Mouse (Mus musculus) ES-E14 (cell line): ENCODE measurements around the gene Hal. TPM values are rescaled to one million over a fixed set of nuclear protein-coding genes. Genes with fewer than 3 reads are reported as not detected.

Source experiments
- DNase-seq: peaks from one replicate; pipeline ENCODE4 v3.0.0-alpha.2; 2013; ENCODE audit warnings: low read depth, low spot score
- H3K27ac ChIP-seq: 2 replicates; pipeline ENCODE4 v1.5.1; 2012; ENCODE audit warnings: low read depth, mild to moderate bottlenecking, low read length, moderate library complexity, mixed read lengths; ENCODE audit not compliant: poor library complexity, insufficient read depth, severe bottlenecking
- H3K36me3 ChIP-seq: 2 replicates; pipeline ENCODE4 v1.6.1; 2012; ENCODE audit warnings: mild to moderate bottlenecking, low read length, moderate library complexity, mixed read lengths; ENCODE audit not compliant: control insufficient read depth, poor library complexity, insufficient read depth, severe bottlenecking
- H3K4me1 ChIP-seq, 2 experiments: fragments of 150-350 bp in 1 of 2; sonication (generic) in 1 of 2; 2 replicates each; pipeline ENCODE4 v1.6.1; 2012; ENCODE audit warnings: low read length in 2 of 2, mild to moderate bottlenecking in 1 of 2, mixed read lengths in 1 of 2; ENCODE audit not compliant: control insufficient read depth in 2 of 2, insufficient read depth in 2 of 2, poor library complexity in 1 of 2
- H3K4me3 ChIP-seq, 2 experiments: fragments of 150-350 bp in 1 of 2; sonication (generic) in 1 of 2; 2 replicates each; pipeline ENCODE4 v1.5.1; 2012; ENCODE audit warnings: low read length in 2 of 2, low read depth in 1 of 2, mild to moderate bottlenecking in 1 of 2, mixed read lengths in 1 of 2; ENCODE audit not compliant: insufficient read depth in 1 of 2, poor library complexity in 1 of 2, severe bottlenecking in 1 of 2
- H3K9ac ChIP-seq: 2 replicates; pipeline ENCODE4 v1.6.1; 2012; ENCODE audit warnings: low read depth, mild to moderate bottlenecking, low read length, mixed read lengths; ENCODE audit not compliant: poor library complexity, insufficient read depth, severe bottlenecking
- H3K9me3 ChIP-seq: fragments of 150-350 bp; sonication (generic); 2 replicates; pipeline ENCODE4 v1.6.1; 2012; ENCODE audit warnings: low read depth, mild to moderate bottlenecking, low read length; ENCODE audit not compliant: control insufficient read depth, insufficient read depth
- CHD2 ChIP-seq: IDR thresholded peaks from 2 replicates; pipeline ENCODE4 v1.6.1; 2014; ENCODE audit warnings: mild to moderate bottlenecking, low read depth, low read length, inconsistent platforms
- HCFC1 ChIP-seq: IDR thresholded peaks from 2 replicates; pipeline ENCODE4 v1.6.1; 2012; ENCODE audit warnings: low read length, inconsistent platforms, borderline replicate concordance; ENCODE audit not compliant: insufficient read depth
- MAFK ChIP-seq: IDR thresholded peaks from 2 replicates; pipeline ENCODE4 v1.6.1; 2014; ENCODE audit warnings: mild to moderate bottlenecking, low read depth, low read length, inconsistent platforms; ENCODE audit not compliant: insufficient read depth
- ZC3H11A ChIP-seq: IDR thresholded peaks from 2 replicates; pipeline ENCODE4 v1.6.1; 2012; ENCODE audit warnings: low read depth, mild to moderate bottlenecking, inconsistent platforms, low read length, borderline replicate concordance
- ZNF384 ChIP-seq: IDR thresholded peaks from 2 replicates; pipeline ENCODE4 v1.6.1; 2012; ENCODE audit warnings: low read depth, low read length, inconsistent platforms
- in situ Hi-C, 2 experiments: fragments of 600-800 bp; cut with MboI; formaldehyde crosslinking; loops; one replicate each; pipeline ENCODE4 v1.15.1; 2025; ENCODE audit warnings: low sequenced_read_pairs in 2 of 2, inconsistent platforms in 1 of 2; ENCODE audit not compliant: unreplicated experiment in 2 of 2
- total RNA-seq: library from RNA; depleted of rRNA; stranded (reverse); fragments of 300-350 nt; gene quantifications from 2 replicates; pipeline ENCODE4 v1.2.3, GENCODE M21; 2012

Gene Hal
- total RNA-seq, 1 experiment = 5.7 TPM

- TF ChIP-seq MAFK (no peak), CHD2 (no peak), ZNF384 (peak; percentile 39; the same call in 1 of the 2 replicates), HCFC1 (no peak), ZC3H11A (no peak)
- DNase-seq = no peak
- Histone ChIP-seq H3K27ac (no peak overlapping the region; the same call in 1 of the 2 replicates), H3K9ac (no peak overlapping the region), H3K9me3 (no peaks in the 10 kb centered on the region), H3K36me3 (no peaks in the 10 kb centered on the region), H3K4me1 (peaks cover 0 to 19% of the 10 kb centered on the region in 2 experiments; a peak in 2 of 4 replicates), H3K4me3 (no peak overlapping the region)
- in situ Hi-C loops = no loop called here
Observed at GRCm38 (mm10) chr10:93542356-93542755, 53.8 kb downstream of the Hal start.

- Histone ChIP-seq H3K36me3 (no peaks in the 10 kb centered on the region), H3K27ac (peak overlapping the region; percentile 38; the same call in 1 of the 2 replicates), H3K9me3 (no peaks in the 10 kb centered on the region), H3K4me1 (peaks cover 0 to 22% of the 10 kb centered on the region in 2 experiments; a peak in 2 of 4 replicates), H3K9ac (peak overlapping the region; percentile 52; the same call in 1 of the 2 replicates), H3K4me3 (no peak overlapping the region)
- TF ChIP-seq CHD2 = no peak
- no peak for TF ChIP-seq MAFK
- no peak for TF ChIP-seq ZNF384
- TF ChIP-seq HCFC1 = no peak
- no peak for TF ChIP-seq ZC3H11A
- DNase-seq = no peak
- in situ Hi-C loops = no loop called here
Observed at GRCm38 (mm10) chr10:93543176-93543575, 54.6 kb downstream of the Hal start.

DNA sequence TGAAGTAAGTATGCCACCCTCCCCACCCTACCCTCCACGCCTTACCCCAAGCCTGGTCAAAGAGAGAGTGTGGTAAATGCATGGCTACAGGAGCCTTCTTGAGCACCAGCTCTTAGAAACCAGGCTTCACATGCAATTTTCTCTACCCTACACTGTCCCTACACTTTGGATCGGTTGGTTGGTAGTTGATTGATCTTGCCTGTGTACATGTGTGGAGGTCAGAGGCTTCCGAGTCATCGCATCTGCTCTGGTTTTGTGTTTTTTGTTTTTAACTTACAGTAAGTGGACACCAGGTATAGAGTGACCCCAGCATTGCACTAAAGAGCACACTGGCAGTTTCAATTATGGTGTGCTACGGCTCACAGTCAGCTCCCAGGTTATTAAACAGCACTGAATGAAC lies 55.6 kb downstream of the Hal start:
- no peak for TF ChIP-seq ZNF384
- TF ChIP-seq HCFC1 = no peak
- TF ChIP-seq MAFK = no peak
- H3K9ac ChIP-seq = no peak overlapping the region
- H3K9me3 ChIP-seq = no peaks in the 10 kb centered on the region
- no peak overlapping the region for H3K4me3 ChIP-seq
- H3K36me3 ChIP-seq = no peaks in the 10 kb centered on the region
- peaks cover 0 to 26% of the 10 kb centered on the region in 2 experiments; a peak in 3 of 4 replicates for H3K4me1 ChIP-seq
- DNase-seq = no peak
- no peak overlapping the region for H3K27ac ChIP-seq
- in situ Hi-C loops = no loop called here

- in situ Hi-C loops = no loop called here
- TF ChIP-seq HCFC1 (no peak), ZNF384 (no peak), MAFK (no peak), ZC3H11A (no peak)
- H3K4me1 ChIP-seq = peaks cover 1 to 18% of the 10 kb centered on the region in 2 experiments; a peak in 3 of 4 replicates
- H3K9me3 ChIP-seq = no peaks in the 10 kb centered on the region
- H3K27ac ChIP-seq = no peak overlapping the region
- 0 out of 2 replicates have a peak overlapping the region, but pooled peaks have one; percentile 18 for H3K9ac ChIP-seq
- no peaks in the 10 kb centered on the region for H3K36me3 ChIP-seq
- no peak for DNase-seq
- H3K4me3 ChIP-seq = no peak overlapping the region
Observed at GRCm38 (mm10) chr10:93547741-93548270, 59.2 kb downstream of the Hal start.

GRCm38 (mm10) chr10:93548991-93549390 lies 60.4 kb downstream of the Hal start:
- H3K27ac ChIP-seq = no peak overlapping the region
- H3K36me3 ChIP-seq = no peaks in the 10 kb centered on the region
- H3K9ac ChIP-seq = no peak overlapping the region; the same call in 1 of the 2 replicates
- H3K4me3 ChIP-seq = no peak overlapping the region
- H3K9me3 ChIP-seq = no peaks in the 10 kb centered on the region
- no peak for TF ChIP-seq MAFK
- TF ChIP-seq HCFC1 = no peak
- TF ChIP-seq ZNF384 = no peak
- no peak for TF ChIP-seq CHD2
- no peak for TF ChIP-seq ZC3H11A
- in situ Hi-C loops = no loop called here
- peak; percentile 72 for DNase-seq
- peaks cover 1 to 13% of the 10 kb centered on the region in 2 experiments; a peak in 3 of 4 replicates for H3K4me1 ChIP-seq
